Mouse (Mus musculus) midbrain, embryonic 16.5 days (tissue): ENCODE data around the gene Ulk4. TPM values are rescaled to one million over a fixed set of nuclear protein-coding genes. Genes with fewer than 3 reads are reported as not detected.
A peak's percentile ranks its signal among the peaks of the same experiment; 100 is the strongest.

Experiments used
- ATAC-seq: fragments of 200-750 bp; cut with Nextera tagmentation; 2 replicates; pipeline ENCODE4 v1.8.0; 2017; ENCODE audit warnings: moderate TSS enrichment
- H3K27ac ChIP-seq: fragments of 300-500 bp; sonication (generic); 2 replicates; pipeline ENCODE4 v1.5.1; 2014; ENCODE audit warnings: mild to moderate bottlenecking, low read length, mixed read lengths
- H3K27me3 ChIP-seq: fragments of 300-500 bp; sonication (generic); 2 replicates; pipeline ENCODE4 v1.6.1; 2014; ENCODE audit warnings: low read depth, low read length, mixed read lengths; ENCODE audit not compliant: control insufficient read depth, insufficient read depth
- H3K36me3 ChIP-seq: fragments of 300-500 bp; sonication (generic); 2 replicates; pipeline ENCODE4 v1.6.1; 2014; ENCODE audit warnings: mild to moderate bottlenecking, low read length, moderate library complexity, mixed read lengths; ENCODE audit not compliant: control insufficient read depth, insufficient read depth
- H3K4me1 ChIP-seq: fragments of 300-500 bp; sonication (generic); 2 replicates; pipeline ENCODE4 v1.6.1; 2014; ENCODE audit warnings: mild to moderate bottlenecking, low read length, mixed read lengths; ENCODE audit not compliant: control insufficient read depth, insufficient read depth
- H3K4me2 ChIP-seq: fragments of 300-500 bp; sonication (generic); 2 replicates; pipeline ENCODE4 v1.6.1; 2014; ENCODE audit warnings: mild to moderate bottlenecking, low read length, mixed read lengths
- H3K4me3 ChIP-seq: fragments of 300-500 bp; sonication (generic); 2 replicates; pipeline ENCODE4 v1.5.1; 2014; ENCODE audit warnings: low read depth, mild to moderate bottlenecking, low read length, moderate library complexity, mixed read lengths
- H3K9ac ChIP-seq: fragments of 300-500 bp; sonication (generic); 2 replicates; pipeline ENCODE4 v1.6.1; 2014; ENCODE audit warnings: low read depth, low read length, mixed read lengths
- H3K9me3 ChIP-seq: fragments of 300-500 bp; sonication (generic); replicated peaks from 2 replicates; pipeline ENCODE4 v1.6.1; 2014; ENCODE audit warnings: mild to moderate bottlenecking, low read length, mixed read lengths; ENCODE audit not compliant: control insufficient read depth, poor library complexity, severe bottlenecking
- WGBS: fragments of 180-500 bp; shearing (Covaris S2); extraction: QIAGEN DNeasy Blood & Tissue Kit; methylation state at CpG from one replicate; pipeline ENCODE4 v1.1.7; 2014; 5-methylcytosine and 5-hydroxymethylcytosine counted together
- polyA plus RNA-seq: library from polyadenylated mRNA; unstranded; fragments of >200 nt; fragmentation: Nextera tagmentation; extraction: Ambion mirVana; gene quantifications from 2 replicates; pipeline ENCODE4 v1.2.1, GENCODE M21; 2015

Gene Ulk4
- polyA plus RNA-seq, 1 experiment from 2014 or later, result 112 TPM

GRCm38 (mm10) chr9:121101516-121101915, 175.5 kb downstream of the Ulk4 start:
- H3K27ac ChIP-seq, result no peak overlapping the region
- ATAC-seq, result peak; percentile 47; the same call in 1 of the 2 replicates
- WGBS, result 83% methylated on average over 10 of the region's 10 CpGs
- no peaks in the 10 kb centered on the region for H3K4me1 ChIP-seq
- H3K4me3 ChIP-seq, result no peak overlapping the region
- no peaks in the 10 kb centered on the region for H3K9me3 ChIP-seq
- H3K4me2 ChIP-seq, result no peak overlapping the region
- no peaks in the 10 kb centered on the region for H3K36me3 ChIP-seq
- no peaks in the 10 kb centered on the region for H3K27me3 ChIP-seq
- H3K9ac ChIP-seq, result no peak overlapping the region

- Histone ChIP-seq H3K36me3 (no peaks in the 10 kb centered on the region), H3K27ac (no peak overlapping the region), H3K4me1 (no peaks in the 10 kb centered on the region), H3K9me3 (no peaks in the 10 kb centered on the region), H3K27me3 (no peaks in the 10 kb centered on the region), H3K4me2 (no peak overlapping the region), H3K4me3 (no peak overlapping the region), H3K9ac (no peak overlapping the region)
- WGBS, result 63% methylated on average over 10 of the region's 10 CpGs
- ATAC-seq, result no peak
Measured at GRCm38 (mm10) chr9:121099453-121099852, 177.5 kb downstream of the Ulk4 start.

- H3K9ac ChIP-seq, result no peak overlapping the region
- H3K36me3 ChIP-seq, result no peaks in the 10 kb centered on the region
- H3K9me3 ChIP-seq, result no peaks in the 10 kb centered on the region
- no peak overlapping the region for H3K27ac ChIP-seq
- H3K4me1 ChIP-seq, result no peaks in the 10 kb centered on the region
- H3K27me3 ChIP-seq, result no peaks in the 10 kb centered on the region
- no peak overlapping the region for H3K4me2 ChIP-seq
- 88% methylated on average over 7 of the region's 7 CpGs for WGBS
- H3K4me3 ChIP-seq, result no peak overlapping the region
- no peak for ATAC-seq
Measured at GRCm38 (mm10) chr9:121093760-121094159, 183.2 kb downstream of the Ulk4 start.

GRCm38 (mm10) chr9:121092568-121092967, 184.4 kb downstream of the Ulk4 start:
- 89% methylated on average over 5 of the region's 5 CpGs for WGBS
- Histone ChIP-seq H3K27ac (no peak overlapping the region), H3K9me3 (no peaks in the 10 kb centered on the region), H3K27me3 (no peaks in the 10 kb centered on the region), H3K36me3 (no peaks in the 10 kb centered on the region), H3K4me2 (no peak overlapping the region), H3K4me3 (no peak overlapping the region), H3K9ac (no peak overlapping the region), H3K4me1 (no peaks in the 10 kb centered on the region)
- ATAC-seq, result no peak

- Histone ChIP-seq H3K4me1 (no peaks in the 10 kb centered on the region), H3K4me3 (no peak overlapping the region), H3K36me3 (no peaks in the 10 kb centered on the region), H3K4me2 (no peak overlapping the region), H3K9ac (no peak overlapping the region), H3K9me3 (no peaks in the 10 kb centered on the region), H3K27ac (no peak overlapping the region), H3K27me3 (no peaks in the 10 kb centered on the region)
- 72% methylated on average over 10 of the region's 10 CpGs for whole genome bisulfite sequencing
- no peak for ATAC-seq
Measured at GRCm38 (mm10) chr9:121091016-121091735, 185.8 kb downstream of the Ulk4 start.

- no peak for ATAC-seq
- WGBS, result 74% methylated on average over 8 of the region's 8 CpGs
- Histone ChIP-seq H3K36me3 (no peaks in the 10 kb centered on the region), H3K4me3 (no peak overlapping the region), H3K4me2 (no peak overlapping the region), H3K9me3 (no peaks in the 10 kb centered on the region), H3K27me3 (no peaks in the 10 kb centered on the region), H3K9ac (no peak overlapping the region), H3K27ac (no peak overlapping the region), H3K4me1 (peaks cover 8% of the 10 kb centered on the region; the same call in 1 of the 2 replicates)
Measured at GRCm38 (mm10) chr9:121087661-121088060, 189.3 kb downstream of the Ulk4 start.

- ATAC-seq, result no peak
- no peak overlapping the region for H3K4me2 ChIP-seq
- H3K9me3 ChIP-seq, result no peaks in the 10 kb centered on the region
- H3K27me3 ChIP-seq, result no peaks in the 10 kb centered on the region
- H3K9ac ChIP-seq, result no peak overlapping the region
- H3K27ac ChIP-seq, result no peak overlapping the region
- H3K4me1 ChIP-seq, result peaks cover 8% of the 10 kb centered on the region
- WGBS, result 51% methylated on average over 4 of the region's 4 CpGs
- no peak overlapping the region for H3K4me3 ChIP-seq
- H3K36me3 ChIP-seq, result no peaks in the 10 kb centered on the region
Measured at GRCm38 (mm10) chr9:121084191-121084590, 192.8 kb downstream of the Ulk4 start.

GRCm38 (mm10) chr9:121080834-121081233, 196.2 kb downstream of the Ulk4 start:
- Histone ChIP-seq H3K9me3 (no peaks in the 10 kb centered on the region), H3K9ac (no peak overlapping the region), H3K36me3 (no peaks in the 10 kb centered on the region), H3K4me1 (peaks cover 15% of the 10 kb centered on the region), H3K4me3 (no peak overlapping the region), H3K27me3 (no peaks in the 10 kb centered on the region), H3K27ac (no peak overlapping the region), H3K4me2 (no peak overlapping the region)
- 93% methylated on average over 3 of the region's 3 CpGs for whole genome bisulfite sequencing
- no peak for ATAC-seq

- no peak overlapping the region for H3K9ac ChIP-seq
- no peaks in the 10 kb centered on the region for H3K27me3 ChIP-seq
- H3K36me3 ChIP-seq, result no peaks in the 10 kb centered on the region
- no peak for ATAC-seq
- no peak overlapping the region for H3K4me2 ChIP-seq
- H3K4me1 ChIP-seq, result peaks cover 15% of the 10 kb centered on the region
- 87% methylated on average over 10 of the region's 10 CpGs for WGBS
- no peak overlapping the region for H3K4me3 ChIP-seq
- H3K27ac ChIP-seq, result no peak overlapping the region
- H3K9me3 ChIP-seq, result no peaks in the 10 kb centered on the region
Measured at GRCm38 (mm10) chr9:121080413-121080812, 196.6 kb downstream of the Ulk4 start.
